Mouse (Mus musculus) kidney, embryonic 14.5 days (tissue): ENCODE results near the gene Olfr1441. TPM values are rescaled to one million over a fixed set of nuclear protein-coding genes. Genes with fewer than 3 reads are reported as not detected.

Source experiments
- ATAC-seq: fragments of 200-750 bp; cut with Nextera tagmentation; 2 replicates; pipeline ENCODE4 v1.8.0; 2017; ENCODE audit warnings: moderate number of reproducible peaks, mild to moderate bottlenecking, moderate TSS enrichment, moderate library complexity; ENCODE audit not compliant: low FRiP score, low TSS enrichment
- H3K27ac ChIP-seq: fragments of 300-500 bp; sonication (generic); 2 replicates; pipeline ENCODE4 v1.5.1; 2014; ENCODE audit warnings: low read depth, mild to moderate bottlenecking, low read length, moderate library complexity, mixed read lengths
- H3K27me3 ChIP-seq: fragments of 300-500 bp; sonication (generic); 2 replicates; pipeline ENCODE4 v1.6.1; 2014; ENCODE audit warnings: mild to moderate bottlenecking, low read length; ENCODE audit not compliant: control insufficient read depth, insufficient read depth
- H3K36me3 ChIP-seq: fragments of 300-500 bp; sonication (generic); 2 replicates; pipeline ENCODE4 v1.6.1; 2014; ENCODE audit warnings: low read length, mixed read lengths; ENCODE audit not compliant: control insufficient read depth, insufficient read depth
- H3K4me1 ChIP-seq: fragments of 300-500 bp; sonication (generic); 2 replicates; pipeline ENCODE4 v1.6.1; 2014; ENCODE audit warnings: low read length, mixed read lengths; ENCODE audit not compliant: control insufficient read depth, insufficient read depth
- H3K4me2 ChIP-seq: fragments of 300-500 bp; sonication (generic); replicated peaks from 2 replicates; pipeline ENCODE4 v1.6.1; 2014; ENCODE audit warnings: low read depth, mild to moderate bottlenecking, low read length
- H3K4me3 ChIP-seq: fragments of 300-500 bp; sonication (generic); 2 replicates; pipeline ENCODE4 v1.5.1; 2014; ENCODE audit warnings: mild to moderate bottlenecking, low read length
- H3K9ac ChIP-seq: fragments of 300-500 bp; sonication (generic); 2 replicates; pipeline ENCODE4 v1.6.1; 2014; ENCODE audit warnings: low read depth, mild to moderate bottlenecking, low read length, moderate library complexity
- H3K9me3 ChIP-seq: fragments of 300-500 bp; sonication (generic); 2 replicates; pipeline ENCODE4 v1.6.1; 2016; ENCODE audit warnings: low read length; ENCODE audit not compliant: control insufficient read depth
- WGBS: fragments of 180-500 bp; shearing (Covaris S2); extraction: QIAGEN DNeasy Blood & Tissue Kit; methylation state at CpG from one replicate; pipeline ENCODE4 v1.1.7; 2014; 5-methylcytosine and 5-hydroxymethylcytosine counted together
- polyA plus RNA-seq: library from polyadenylated mRNA; unstranded; fragments of >200 nt; fragmentation: Nextera tagmentation; extraction: Ambion mirVana; gene quantifications from 2 replicates; pipeline ENCODE4 v1.2.1, GENCODE M21; 2014

Olfr1441 gene
- polyA plus RNA-seq: not detected in 2 replicates

DNA sequence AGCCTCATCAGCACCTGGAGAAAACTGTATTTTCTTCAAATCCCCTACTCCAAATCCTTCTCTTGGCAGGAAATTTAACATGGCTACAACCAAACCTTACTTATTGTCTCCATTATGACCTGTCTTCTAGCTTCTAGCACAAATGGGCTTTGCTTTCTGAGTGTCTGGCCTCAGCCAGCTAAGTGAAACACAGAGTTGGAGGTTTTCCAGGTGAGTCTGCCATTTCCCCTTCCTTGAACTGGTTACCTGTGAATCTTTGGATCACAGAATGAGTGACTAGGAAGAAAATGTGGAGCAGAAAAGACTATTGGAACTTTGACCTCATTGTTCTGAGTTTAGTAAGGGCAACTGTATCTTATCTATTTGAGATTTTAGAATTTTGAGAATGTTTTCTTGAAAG lies at the start of gene Olfr1441:
Gene Olfr1441 (plus strand): TSS at position 73 of the 400 bp plus-strand sequence.
- Histone ChIP-seq H3K4me1 (no peaks in the 10 kb centered on the region), H3K36me3 (no peaks in the 10 kb centered on the region), H3K4me3 (no peak within 1 kb of the TSS), H3K27me3 (no peaks in the 10 kb centered on the region), H3K27ac (no peak within 1 kb of the TSS), H3K9me3 (no peaks in the 10 kb centered on the region), H3K4me2 (no peak within 1 kb of the TSS), H3K9ac (no peak within 1 kb of the TSS)
- ATAC-seq: no peak

DNA sequence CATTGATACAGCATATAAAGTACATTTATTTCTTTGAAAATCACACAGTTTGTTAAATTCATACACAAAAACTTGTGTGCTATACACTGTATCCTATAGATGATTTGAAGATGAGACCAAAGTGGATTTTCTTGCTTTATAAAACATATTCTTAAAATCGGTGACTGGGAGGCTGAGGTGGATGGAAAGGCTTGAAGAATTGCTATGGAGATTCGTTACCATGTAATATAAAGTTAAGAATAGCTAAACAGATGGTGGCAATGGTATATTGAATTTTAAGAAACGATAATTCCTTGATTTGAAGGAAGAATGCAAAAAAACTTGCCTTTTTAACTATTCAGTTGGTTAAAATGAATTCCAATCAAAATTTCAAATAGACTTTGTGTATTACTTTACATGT lies 44.2 kb upstream of the Olfr1441 start:
- Histone ChIP-seq H3K4me3 (no peak overlapping the region), H3K4me2 (no peak overlapping the region), H3K36me3 (no peaks in the 10 kb centered on the region), H3K27ac (no peak overlapping the region), H3K4me1 (no peaks in the 10 kb centered on the region), H3K9me3 (no peaks in the 10 kb centered on the region), H3K9ac (no peak overlapping the region), H3K27me3 (no peaks in the 10 kb centered on the region)
- ATAC-seq: no peak
- 82% methylated on average over 3 of the region's 3 CpGs for WGBS

- Histone ChIP-seq H3K4me2 (no peak overlapping the region), H3K27me3 (no peaks in the 10 kb centered on the region), H3K9me3 (no peaks in the 10 kb centered on the region), H3K36me3 (no peaks in the 10 kb centered on the region), H3K27ac (no peak overlapping the region), H3K4me3 (no peak overlapping the region), H3K9ac (no peak overlapping the region), H3K4me1 (no peaks in the 10 kb centered on the region)
- ATAC-seq: no peak
- WGBS: 84% methylated on average over 2 of the region's 2 CpGs
Observed at GRCm38 (mm10) chr19:12374465-12375025, 42.7 kb upstream of the Olfr1441 start.

DNA sequence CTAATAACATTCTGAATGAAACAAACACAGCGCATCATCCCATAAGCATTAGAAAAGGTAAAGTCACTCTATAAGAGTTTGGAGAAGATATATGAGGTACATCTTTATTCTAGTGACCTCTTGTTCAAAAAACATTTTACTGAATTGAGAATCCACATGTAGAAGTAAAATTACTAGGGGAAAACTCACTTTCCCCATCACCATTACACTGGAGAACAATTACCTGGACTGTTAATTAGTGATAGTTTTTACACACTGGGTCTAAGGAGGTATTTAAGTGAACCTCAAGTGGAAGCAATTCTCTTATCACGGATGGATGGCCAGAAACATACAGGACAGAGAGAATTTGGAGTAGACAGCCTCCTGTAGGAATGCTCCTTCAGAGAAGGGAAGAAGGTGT lies 30.3 kb upstream of the Olfr1441 start, which contains the start of gene Olfr1440:
Gene Olfr1440 (plus strand): TSS at position 301 of the 400 bp plus-strand sequence.
- 77% methylated on average over 2 of the region's 2 CpGs for WGBS
- no peaks in the 10 kb centered on the region for H3K27me3 ChIP-seq
- no peaks in the 10 kb centered on the region for H3K4me1 ChIP-seq
- no peak for ATAC-seq
- H3K9ac ChIP-seq: no peak within 1 kb of the TSS
- H3K27ac ChIP-seq: no peak within 1 kb of the TSS
- H3K9me3 ChIP-seq: no peaks in the 10 kb centered on the region
- no peak within 1 kb of the TSS for H3K4me3 ChIP-seq
- H3K4me2 ChIP-seq: no peak within 1 kb of the TSS
- no peaks in the 10 kb centered on the region for H3K36me3 ChIP-seq

GRCm38 (mm10) chr19:12413737-12414136 lies 3.5 kb upstream of the Olfr1441 start:
- Histone ChIP-seq H3K4me2 (no peak overlapping the region), H3K4me1 (no peaks in the 10 kb centered on the region), H3K27ac (no peak overlapping the region), H3K27me3 (no peaks in the 10 kb centered on the region), H3K9me3 (no peaks in the 10 kb centered on the region), H3K4me3 (no peak overlapping the region), H3K9ac (no peak overlapping the region), H3K36me3 (no peaks in the 10 kb centered on the region)
- ATAC-seq: no peak

DNA sequence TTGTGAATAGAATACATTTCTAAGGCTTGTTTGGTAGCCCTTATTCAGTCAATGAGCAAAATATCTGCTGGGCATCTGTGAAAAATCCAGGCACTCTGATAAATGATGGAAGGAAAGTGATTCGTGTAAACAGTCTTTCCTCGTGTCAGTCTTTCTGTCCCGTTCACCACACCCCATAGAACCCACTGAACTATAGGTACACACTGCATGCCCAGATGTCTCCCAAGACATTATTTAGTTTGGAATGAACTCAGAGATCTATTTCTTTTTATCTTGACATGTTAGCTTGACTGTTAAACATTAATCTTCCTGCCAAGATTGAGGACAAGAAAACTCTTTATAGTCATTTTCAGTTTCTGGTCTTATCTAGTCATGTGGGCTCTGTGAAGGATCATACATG lies 1.1 kb downstream of the Olfr1441 start:
- no peaks in the 10 kb centered on the region for H3K36me3 ChIP-seq
- ATAC-seq: no peak
- no peak overlapping the region for H3K4me2 ChIP-seq
- no peak overlapping the region for H3K27ac ChIP-seq
- H3K9ac ChIP-seq: no peak overlapping the region
- no peaks in the 10 kb centered on the region for H3K9me3 ChIP-seq
- no peaks in the 10 kb centered on the region for H3K4me1 ChIP-seq
- H3K4me3 ChIP-seq: no peak overlapping the region
- WGBS: 88% methylated on average over 3 of the region's 3 CpGs
- H3K27me3 ChIP-seq: no peaks in the 10 kb centered on the region

DNA sequence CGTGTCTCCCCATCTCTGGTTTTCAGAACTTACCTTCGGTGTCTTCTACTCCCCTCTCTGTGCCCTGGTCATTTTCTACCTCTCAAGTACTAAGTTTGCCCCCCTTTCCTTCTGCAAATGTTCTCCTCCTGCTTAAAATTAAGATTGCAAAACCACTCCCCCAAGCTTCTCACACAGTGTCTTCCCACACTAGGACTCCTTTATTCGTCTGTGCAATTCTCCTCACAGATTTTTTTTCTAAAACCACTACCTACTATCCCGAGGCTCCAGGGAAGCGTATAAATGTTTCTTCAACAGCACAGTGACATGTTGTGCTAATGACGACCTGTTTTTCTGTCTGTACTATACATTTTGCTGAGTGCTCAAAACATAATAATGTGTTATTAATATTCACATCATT lies 3.3 kb downstream of the Olfr1441 start:
- no peaks in the 10 kb centered on the region for H3K9me3 ChIP-seq
- 83% methylated on average over 6 of the region's 6 CpGs for WGBS
- H3K9ac ChIP-seq: no peak overlapping the region
- no peaks in the 10 kb centered on the region for H3K27me3 ChIP-seq
- no peaks in the 10 kb centered on the region for H3K36me3 ChIP-seq
- no peak for ATAC-seq
- no peak overlapping the region for H3K27ac ChIP-seq
- no peak overlapping the region for H3K4me2 ChIP-seq
- no peak overlapping the region for H3K4me3 ChIP-seq
- H3K4me1 ChIP-seq: no peaks in the 10 kb centered on the region

DNA sequence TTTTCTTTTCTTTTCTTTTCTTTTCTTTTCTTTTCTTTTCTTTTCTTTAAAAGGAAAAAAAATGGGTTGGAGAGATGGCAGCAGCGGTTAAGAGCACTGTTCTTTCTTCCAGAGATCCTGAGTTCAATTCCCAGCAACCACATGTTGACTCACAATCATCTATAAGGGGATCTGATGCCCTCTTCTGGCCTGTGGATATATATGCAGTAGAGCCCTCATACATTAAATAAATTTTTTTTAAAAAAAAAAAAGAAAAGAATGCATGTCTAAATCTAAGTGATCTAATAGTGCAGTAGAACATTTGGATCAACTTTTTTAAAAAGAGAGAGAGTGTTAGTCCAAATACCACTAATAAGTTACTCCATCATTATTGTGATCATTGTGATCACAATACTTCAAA lies 4.4 kb downstream of the Olfr1441 start:
- H3K4me2 ChIP-seq: no peak overlapping the region
- H3K36me3 ChIP-seq: no peaks in the 10 kb centered on the region
- 90% methylated on average over 1 of the region's 1 CpGs for WGBS
- H3K27ac ChIP-seq: no peak overlapping the region
- no peaks in the 10 kb centered on the region for H3K9me3 ChIP-seq
- no peak for ATAC-seq
- no peak overlapping the region for H3K4me3 ChIP-seq
- H3K4me1 ChIP-seq: no peaks in the 10 kb centered on the region
- no peaks in the 10 kb centered on the region for H3K27me3 ChIP-seq
- H3K9ac ChIP-seq: no peak overlapping the region

GRCm38 (mm10) chr19:12427101-12427500 lies 9.9 kb downstream of the Olfr1441 start:
- H3K27ac ChIP-seq: no peak overlapping the region
- no peaks in the 10 kb centered on the region for H3K27me3 ChIP-seq
- H3K4me3 ChIP-seq: no peak overlapping the region
- no peaks in the 10 kb centered on the region for H3K36me3 ChIP-seq
- 86% methylated on average over 5 of the region's 5 CpGs for WGBS
- no peak overlapping the region for H3K4me2 ChIP-seq
- no peaks in the 10 kb centered on the region for H3K9me3 ChIP-seq
- H3K4me1 ChIP-seq: no peaks in the 10 kb centered on the region
- ATAC-seq: no peak
- no peak overlapping the region for H3K9ac ChIP-seq
